In the genomic region with DNA sequence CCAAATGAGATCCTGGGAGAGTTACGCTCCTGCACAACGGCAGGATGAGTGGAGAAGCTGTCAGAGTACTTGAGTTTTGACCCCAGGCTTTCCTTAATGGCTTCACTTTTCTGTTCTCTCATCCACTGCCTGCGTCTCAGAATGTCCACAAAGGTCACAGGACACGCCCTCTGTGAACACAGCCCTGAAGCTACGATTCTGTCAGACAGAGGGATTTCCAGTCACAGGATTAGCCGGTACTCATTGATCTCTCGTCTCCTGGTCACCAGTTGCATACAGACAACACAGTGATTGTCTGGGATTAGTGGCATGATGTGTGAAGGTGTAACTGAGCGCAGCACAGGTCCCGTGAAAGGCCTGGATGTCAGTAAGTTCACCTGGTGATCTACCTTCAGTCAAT, we compare ENCODE assay signal across 25 mouse cellular contexts. TPM values are rescaled to one million over a fixed set of nuclear protein-coding genes. Genes with fewer than 3 reads are reported as not detected.
DNase-seq lines count a peak whose midpoint lies in the region; ATAC-seq and TF ChIP-seq lines count a peak whose summit lies in the region.
"Had no signal": no experiment of that assay in that cellular context is flagged by ENCODE, and none has a peak within 500 bp of the region (broad histone marks: within the 10 kb centered on the region; RNA-seq: fewer than 3 reads in every experiment).

No protein-coding gene starts in this region.

- WGBS in forebrain, embryonic 10.5 days: 11% methylated on average over 9 of the region's 9 CpGs
- WGBS in forebrain, embryonic 12.5 days: 22% methylated on average over 9 of the region's 9 CpGs
- WGBS in liver, postnatal 0 days (ENCODE audit: insufficient replicate concordance): 62% methylated on average over 9 of the region's 9 CpGs
- WGBS in kidney, adult 2 months: 53% methylated on average over 9 of the region's 9 CpGs

- no peaks in the 10 kb centered on the region for H3K9me3 ChIP-seq in forebrain, embryonic 10.5 days
- no peaks in the 10 kb centered on the region for H3K9me3 ChIP-seq in forebrain, embryonic 12.5 days
- H3K9me3 ChIP-seq in liver, postnatal 0 days (ENCODE audit: low read length): 0 out of 2 replicates have a peak, but pooled peaks cover under 1% of the 10 kb centered on the region
- H3K9me3 ChIP-seq: forebrain, embryonic 15.5 days; limb, embryonic 10.5 days; liver, embryonic 12.5 days had no signal

- no peaks in the 10 kb centered on the region for H3K36me3 ChIP-seq in forebrain, embryonic 10.5 days (replicated peaks)
- no peaks in the 10 kb centered on the region for H3K36me3 ChIP-seq in forebrain, embryonic 12.5 days (replicated peaks)
- no peaks in the 10 kb centered on the region for H3K36me3 ChIP-seq in liver, postnatal 0 days (replicated peaks; ENCODE audit: insufficient read depth, low read length)
- no peaks in the 10 kb centered on the region for H3K36me3 ChIP-seq in kidney, adult 2 months (ENCODE audit: control insufficient read depth, insufficient read depth, low read length)
- H3K36me3 ChIP-seq: forebrain, embryonic 15.5 days; limb, embryonic 10.5 days; liver, embryonic 12.5 days had no signal

- ATAC-seq in forebrain, embryonic 12.5 days (ENCODE audit: low FRiP score): no peak
- ATAC-seq in liver, postnatal 0 days: peak; percentile 81
- ATAC-seq: forebrain, embryonic 15.5 days; liver, embryonic 12.5 days; Patski had no signal

- H3K4me2 ChIP-seq in forebrain, embryonic 12.5 days: no peak overlapping the region
- H3K4me2 ChIP-seq in liver, postnatal 0 days (ENCODE audit: low read depth, low read length): no peak overlapping the region; the same call in 1 of the 2 replicates
- H3K4me2 ChIP-seq: forebrain, embryonic 15.5 days; heart, embryonic 11.5 days; liver, embryonic 12.5 days had no signal

- no peak overlapping the region for H3K9ac ChIP-seq in forebrain, embryonic 12.5 days
- no peak overlapping the region for H3K9ac ChIP-seq in liver, postnatal 0 days (replicated peaks)
- H3K9ac ChIP-seq: forebrain, embryonic 15.5 days; liver, embryonic 12.5 days had no signal

- no peak for TF ChIP-seq CTCF in liver, postnatal 0 days (IDR thresholded peaks at IDR 0.05; ENCODE audit: low read depth)
- TF ChIP-seq CTCF in kidney, adult 2 months (conservative IDR thresholded peaks at IDR 0.05; ENCODE audit: insufficient read depth, insufficient read length, low read depth, low read length): no peak

- TF ChIP-seq EP300 in liver, postnatal 0 days (IDR thresholded peaks at IDR 0.05; ENCODE audit: low read depth): no peak

- TF ChIP-seq POLR2A in kidney, adult 2 months (IDR thresholded peaks at IDR 0.05; ENCODE audit: low read depth, low read length): no peak

- H3K27ac ChIP-seq in forebrain, embryonic 10.5 days: no peak overlapping the region
- no peak overlapping the region for H3K27ac ChIP-seq in forebrain, embryonic 12.5 days
- no peak overlapping the region for H3K27ac ChIP-seq in liver, postnatal 0 days (ENCODE audit: low read depth)
- no peak overlapping the region for H3K27ac ChIP-seq in kidney, adult 2 months (ENCODE audit: insufficient read depth, low read depth, low read length)
- H3K27ac ChIP-seq: forebrain, embryonic 15.5 days; left cerebral cortex, adult 2 months; limb, embryonic 10.5 days; liver, embryonic 12.5 days; macrophage had no signal

- peaks cover 36% of the 10 kb centered on the region for H3K4me1 ChIP-seq in forebrain, embryonic 10.5 days
- H3K4me1 ChIP-seq in forebrain, embryonic 12.5 days: peaks cover 29% of the 10 kb centered on the region
- no peaks in the 10 kb centered on the region for H3K4me1 ChIP-seq in liver, postnatal 0 days (ENCODE audit: insufficient read depth)
- H3K4me1 ChIP-seq in kidney, adult 2 months (ENCODE audit: control insufficient read depth, insufficient read depth, low read length): no peaks in the 10 kb centered on the region
- H3K4me1 ChIP-seq: liver, embryonic 12.5 days had no signal

- H3K4me3 ChIP-seq in forebrain, embryonic 10.5 days: no peak overlapping the region
- no peak overlapping the region for H3K4me3 ChIP-seq in forebrain, embryonic 12.5 days (replicated peaks)
- H3K4me3 ChIP-seq in liver, postnatal 0 days (ENCODE audit: low read depth, low read length): no peak overlapping the region
- no peak overlapping the region for H3K4me3 ChIP-seq in kidney, adult 2 months (ENCODE audit: insufficient read depth, low read depth, low read length)
- H3K4me3 ChIP-seq: forebrain, embryonic 15.5 days; left cerebral cortex, adult 2 months; limb, embryonic 10.5 days; liver, embryonic 12.5 days had no signal

- DNase-seq in forebrain, embryonic 10.5 days (ENCODE audit: extremely low spot score, low spot score): peak; percentile 42
- no peak for DNase-seq in liver, postnatal 0 days
- no peak for DNase-seq in liver
- peak; percentile 43 for DNase-seq in embryo, embryonic 11 days
- peak; percentile 21 for DNase-seq in retina, embryonic 14.5 days (ENCODE audit: low spot score)
- no peak for DNase-seq in layer of hippocampus, postnatal 14 days (ENCODE audit: low spot score in 2 of 2)
- no peak for DNase-seq in kidney, adult 2 months
- DNase-seq: adrenal gland, postnatal 14 days; cerebellum, postnatal 10 days; heart, postnatal 10 days; kidney, adult 9 months; kidney, postnatal 25 days; thymus, postnatal 14 days had no signal

- peaks cover 11% of the 10 kb centered on the region for H3K27me3 ChIP-seq in forebrain, embryonic 10.5 days (ENCODE audit: poor library complexity, severe bottlenecking)
- peaks cover 5% of the 10 kb centered on the region; the same call in 1 of the 2 replicates for H3K27me3 ChIP-seq in forebrain, embryonic 12.5 days
- no peaks in the 10 kb centered on the region for H3K27me3 ChIP-seq in liver, postnatal 0 days (ENCODE audit: insufficient read depth, low read length)
- H3K27me3 ChIP-seq in kidney, adult 2 months (replicated peaks; ENCODE audit: control insufficient read depth, insufficient read depth, low read length): no peaks in the 10 kb centered on the region
- H3K27me3 ChIP-seq: forebrain, embryonic 15.5 days; liver, embryonic 12.5 days; Patski had no signal

RNA-seq across cellular contexts. Expression of a gene that starts 39.2 kb away (rescaled TPM):
- polyA plus RNA-seq in forebrain, embryonic 10.5 days (2016; fragmentation: Nextera tagmentation; extraction: Ambion mirVana): 2.6 and 3.7 TPM in 2 replicates
- 6.3 and 6.4 TPM in 2 replicates for polyA plus RNA-seq in forebrain, embryonic 12.5 days (2016; fragmentation: Nextera tagmentation; extraction: Ambion mirVana)
- polyA plus RNA-seq in liver, postnatal 0 days (2015; fragmentation: Nextera tagmentation; extraction: Ambion mirVana): 5.0 and 5.4 TPM in 2 replicates
- 10 to 100 TPM; 10.6 to 12.3 TPM for total RNA-seq in layer of hippocampus, postnatal 14 days (2021)
- 2.4 and 2.7 TPM in 2 replicates for polyA plus RNA-seq in kidney, adult 2 months (2012; rRNA removed)

RNA-seq across cellular contexts. Expression of a gene that starts 46.4 kb away (rescaled TPM):
- 10.4 and 16.5 TPM in 2 replicates for polyA plus RNA-seq in forebrain, embryonic 10.5 days (2016; fragmentation: Nextera tagmentation; extraction: Ambion mirVana)
- polyA plus RNA-seq in forebrain, embryonic 12.5 days (2016; fragmentation: Nextera tagmentation; extraction: Ambion mirVana): 56.4 and 59.5 TPM in 2 replicates
- polyA plus RNA-seq in liver, postnatal 0 days (2015; fragmentation: Nextera tagmentation; extraction: Ambion mirVana): not detected in 2 replicates
- 1 to 10 TPM; 3.2 to 4.0 TPM for total RNA-seq in layer of hippocampus, postnatal 14 days (2021)
- not detected in 2 replicates for polyA plus RNA-seq in kidney, adult 2 months (2012; rRNA removed)
- total RNA-seq: adrenal gland, postnatal 14 days; ES-E14; gastrocnemius, postnatal 4 days; heart, postnatal 10 days had no signal
- polyA plus RNA-seq: liver, embryonic 12.5 days; lung, embryonic 16.5 days; macrophage; Patski; testis, adult 2 months had no signal

Comparison
In these comparisons a context has a peak if more than half of its experiments do, and no peak if none do; other contexts are left out.
1. DNase-seq: peak in forebrain, embryonic 10.5 days (single experiment), embryo, embryonic 11 days (single experiment) and retina, embryonic 14.5 days (single experiment); none in liver, postnatal 0 days (single experiment), liver (single experiment), layer of hippocampus, postnatal 14 days (0 of 2) and kidney, adult 2 months (single experiment).
2. RNA of a gene that starts 46.4 kb away (polyA plus RNA-seq): 56.4 to 59.5 TPM in forebrain, embryonic 12.5 days and 10.4 to 16.5 TPM in forebrain, embryonic 10.5 days; not detected in liver, postnatal 0 days and not detected in kidney, adult 2 months; every median in the first group is over 10 times any median in the second.